Mouse (Mus musculus): Measurements from ENCODE around the gene Spag9.

GRCm38 (mm10) chr11:94141564-94141963 is 145.7 kb downstream of the Spag9 start:
- TF ChIP-seq CTCF (IDR thresholded peaks at IDR 0.05) (no peak), POLR2A (IDR thresholded peaks at IDR 0.05; ENCODE audit: insufficient read depth, low read depth, low read length) (no peak), EP300 (IDR thresholded peaks at IDR 0.05; ENCODE audit: insufficient read depth, low read depth, low read length) (no peak)

All from heart, adult 2 months (tissue).